Mouse (Mus musculus) limb, embryonic 11.5 days (tissue): ENCODE results near the gene Casd1. TPM values are rescaled to one million over a fixed set of nuclear protein-coding genes. Genes with fewer than 3 reads are reported as not detected.

Experiments
- ATAC-seq: fragments of 200-750 bp; cut with Nextera tagmentation; 2 replicates; pipeline ENCODE4 v1.8.0; 2017; ENCODE audit warnings: low read depth; ENCODE audit not compliant: insufficient number of reproducible peaks, low FRiP score, low TSS enrichment
- DNase-seq: peaks from one replicate; pipeline ENCODE4 v3.0.0-alpha.2; 2015; ENCODE audit warnings: low spot score
- H3K27ac ChIP-seq: fragments of 300-500 bp; sonication (generic); replicated peaks from 2 replicates; pipeline ENCODE4 v1.5.1; 2014; ENCODE audit warnings: low read depth, mild to moderate bottlenecking, low read length
- H3K27me3 ChIP-seq: fragments of 300-500 bp; sonication (generic); 2 replicates; pipeline ENCODE4 v1.6.1; 2014; ENCODE audit warnings: mild to moderate bottlenecking, low read length, mixed read lengths; ENCODE audit not compliant: control insufficient read depth, insufficient read depth
- H3K36me3 ChIP-seq: fragments of 300-500 bp; sonication (generic); 2 replicates; pipeline ENCODE4 v1.6.1; 2014; ENCODE audit warnings: mild to moderate bottlenecking, low read length, moderate library complexity, mixed read lengths; ENCODE audit not compliant: control insufficient read depth, insufficient read depth
- H3K4me1 ChIP-seq: fragments of 300-500 bp; sonication (generic); 2 replicates; pipeline ENCODE4 v1.6.1; 2014; ENCODE audit warnings: low read length, mixed read lengths; ENCODE audit not compliant: control insufficient read depth, insufficient read depth
- H3K4me2 ChIP-seq: fragments of 300-500 bp; sonication (generic); 2 replicates; pipeline ENCODE4 v1.6.1; 2014; ENCODE audit warnings: low read depth, mild to moderate bottlenecking, moderate library complexity; ENCODE audit not compliant: severe bottlenecking
- H3K4me3 ChIP-seq: fragments of 300-500 bp; sonication (generic); 2 replicates; pipeline ENCODE4 v1.5.1; 2014; ENCODE audit warnings: low read depth, low read length
- H3K9ac ChIP-seq: fragments of 300-500 bp; sonication (generic); 2 replicates; pipeline ENCODE4 v1.6.1; 2014; ENCODE audit warnings: mild to moderate bottlenecking, low read length
- H3K9me3 ChIP-seq: fragments of 300-500 bp; sonication (generic); 2 replicates; pipeline ENCODE4 v1.6.1; 2016; ENCODE audit warnings: low read length; ENCODE audit not compliant: control insufficient read depth
- WGBS: fragments of 180-500 bp; shearing (Covaris S2); extraction: QIAGEN DNeasy Blood & Tissue Kit; methylation state at CpG from one replicate; pipeline ENCODE4 v1.1.7; 2014; 5-methylcytosine and 5-hydroxymethylcytosine counted together
- polyA plus RNA-seq: library from polyadenylated mRNA; unstranded; fragments of >200 nt; fragmentation: Nextera tagmentation; extraction: Ambion mirVana; gene quantifications from 2 replicates; pipeline ENCODE4 v1.2.1, GENCODE M21; 2014

The Casd1 gene
- 79.2 and 92.1 TPM in 2 replicates for polyA plus RNA-seq

GRCm38 (mm10) chr6:4600658-4601296, at the start of gene Casd1:
Gene Casd1 (plus strand): TSS chr6:4600839.
- H3K36me3 ChIP-seq: no peaks in the 10 kb centered on the region; the same call in 1 of the 2 replicates
- WGBS: under 1% methylated on average over 48 of the region's 64 CpGs
- H3K4me1 ChIP-seq: peaks cover 21% of the 10 kb centered on the region
- peak within 1 kb of the TSS; percentile 99 for H3K27ac ChIP-seq
- ATAC-seq (peak; percentile 82), DNase-seq (peak; percentile 82)
- no peaks in the 10 kb centered on the region for H3K27me3 ChIP-seq
- peak within 1 kb of the TSS; percentile 59 for H3K4me3 ChIP-seq
- peak within 1 kb of the TSS; percentile 97 for H3K9ac ChIP-seq
- peak within 1 kb of the TSS; percentile 88 for H3K4me2 ChIP-seq
- H3K9me3 ChIP-seq: no peaks in the 10 kb centered on the region

- Histone ChIP-seq H3K9me3 (no peaks in the 10 kb centered on the region), H3K4me2 (no peak overlapping the region), H3K27ac (0 out of 2 replicates have a peak overlapping the region, but pooled peaks have one; percentile 2), H3K27me3 (no peaks in the 10 kb centered on the region), H3K36me3 (no peaks in the 10 kb centered on the region), H3K4me1 (peaks cover 31% of the 10 kb centered on the region), H3K4me3 (no peak overlapping the region), H3K9ac (no peak overlapping the region)
- no peak for ATAC-seq
- no peak for DNase-seq
- 73% methylated on average over 6 of the region's 6 CpGs for WGBS
Observed at GRCm38 (mm10) chr6:4555366-4555765, 45.3 kb upstream of the Casd1 start.

- Histone ChIP-seq H3K9ac (no peak overlapping the region), H3K27me3 (no peaks in the 10 kb centered on the region), H3K9me3 (no peaks in the 10 kb centered on the region), H3K36me3 (no peaks in the 10 kb centered on the region), H3K4me2 (no peak overlapping the region), H3K4me3 (no peak overlapping the region), H3K27ac (peak overlapping the region; percentile 89; the same call in 1 of the 2 replicates), H3K4me1 (peaks cover 41% of the 10 kb centered on the region)
- ATAC-seq (peak; percentile 78), DNase-seq (peak; percentile 91)
- WGBS: 9% methylated on average over 8 of the region's 8 CpGs
Observed at GRCm38 (mm10) chr6:4557086-4557485, 43.6 kb upstream of the Casd1 start.

GRCm38 (mm10) chr6:4557678-4558077, 43.0 kb upstream of the Casd1 start:
- no peaks in the 10 kb centered on the region for H3K27me3 ChIP-seq
- peaks cover 44% of the 10 kb centered on the region for H3K4me1 ChIP-seq
- DNase-seq (peak; percentile 88), ATAC-seq (peak; percentile 84)
- H3K4me3 ChIP-seq: no peak overlapping the region
- H3K36me3 ChIP-seq: no peaks in the 10 kb centered on the region
- no peaks in the 10 kb centered on the region for H3K9me3 ChIP-seq
- no peak overlapping the region for H3K9ac ChIP-seq
- WGBS: 3% methylated on average over 7 of the region's 7 CpGs
- no peak overlapping the region; the same call in 1 of the 2 replicates for H3K4me2 ChIP-seq
- peak overlapping the region; percentile 89 for H3K27ac ChIP-seq

GRCm38 (mm10) chr6:4561156-4561555, 39.5 kb upstream of the Casd1 start:
- WGBS: 8% methylated on average over 11 of the region's 11 CpGs
- Histone ChIP-seq H3K9me3 (no peaks in the 10 kb centered on the region), H3K36me3 (no peaks in the 10 kb centered on the region), H3K4me2 (0 out of 2 replicates have a peak overlapping the region, but pooled peaks have one; percentile 7), H3K4me1 (peaks cover 32% of the 10 kb centered on the region), H3K4me3 (no peak overlapping the region), H3K27me3 (no peaks in the 10 kb centered on the region), H3K27ac (peak overlapping the region; percentile 85), H3K9ac (no peak overlapping the region)
- peak; percentile 75 for DNase-seq
- ATAC-seq: peak; percentile 24; the same call in 1 of the 2 replicates

- no peak overlapping the region for H3K9ac ChIP-seq
- H3K27me3 ChIP-seq: no peaks in the 10 kb centered on the region
- H3K27ac ChIP-seq: peak overlapping the region; percentile 85
- H3K9me3 ChIP-seq: no peaks in the 10 kb centered on the region
- peaks cover 32% of the 10 kb centered on the region for H3K4me1 ChIP-seq
- no peak overlapping the region for H3K4me3 ChIP-seq
- H3K4me2 ChIP-seq: 0 out of 2 replicates have a peak overlapping the region, but pooled peaks have one; percentile 7
- ATAC-seq (no peak), DNase-seq (no peak)
- no peaks in the 10 kb centered on the region for H3K36me3 ChIP-seq
Observed at GRCm38 (mm10) chr6:4561621-4562020, 39.0 kb upstream of the Casd1 start.

GRCm38 (mm10) chr6:4562401-4562800, 38.2 kb upstream of the Casd1 start:
- no peak for ATAC-seq
- DNase-seq: no peak
- H3K9ac ChIP-seq: no peak overlapping the region
- H3K36me3 ChIP-seq: no peaks in the 10 kb centered on the region
- H3K27me3 ChIP-seq: no peaks in the 10 kb centered on the region
- H3K4me1 ChIP-seq: peaks cover 32% of the 10 kb centered on the region
- no peak overlapping the region for H3K4me3 ChIP-seq
- no peak overlapping the region for H3K4me2 ChIP-seq
- no peaks in the 10 kb centered on the region for H3K9me3 ChIP-seq
- 10% methylated on average over 1 of the region's 1 CpGs for WGBS
- H3K27ac ChIP-seq: peak overlapping the region; percentile 39; the same call in 1 of the 2 replicates

GRCm38 (mm10) chr6:4563477-4563876, 37.2 kb upstream of the Casd1 start:
- Histone ChIP-seq H3K9me3 (no peaks in the 10 kb centered on the region), H3K4me1 (peaks cover 23% of the 10 kb centered on the region), H3K9ac (no peak overlapping the region), H3K27ac (no peak overlapping the region), H3K4me2 (no peak overlapping the region), H3K36me3 (no peaks in the 10 kb centered on the region), H3K4me3 (no peak overlapping the region), H3K27me3 (no peaks in the 10 kb centered on the region)
- 52% methylated on average over 5 of the region's 5 CpGs for WGBS
- no peak for DNase-seq
- ATAC-seq: no peak
